Mouse (Mus musculus) limb, embryonic 13.5 days (tissue): ENCODE measurements at regions not wholly inside any gene's neighbourhood (a gene's known extent, or its start where the extent isn't known, plus 50 kb on each side); places are given as distances from the start of the nearest gene placed in this dataset.

Source experiments
- ATAC-seq: fragments of 200-750 bp; cut with Nextera tagmentation; 2 replicates; pipeline ENCODE4 v1.8.0; 2017; ENCODE audit warnings: low read depth, moderate number of reproducible peaks, moderate TSS enrichment; ENCODE audit not compliant: low FRiP score
- H3K27ac ChIP-seq: fragments of 300-500 bp; sonication (generic); 2 replicates; pipeline ENCODE4 v1.5.1; 2015; ENCODE audit warnings: inconsistent platforms, mild to moderate bottlenecking, moderate library complexity
- H3K27me3 ChIP-seq: fragments of 300-500 bp; sonication (generic); 2 replicates; pipeline ENCODE4 v1.6.1; 2015; ENCODE audit warnings: mild to moderate bottlenecking, inconsistent platforms
- H3K36me3 ChIP-seq: fragments of 300-500 bp; sonication (generic); 2 replicates; pipeline ENCODE4 v1.6.1; 2015; ENCODE audit warnings: inconsistent platforms, mild to moderate bottlenecking, moderate library complexity
- H3K4me1 ChIP-seq: fragments of 300-500 bp; sonication (generic); 2 replicates; pipeline ENCODE4 v1.6.1; 2015; ENCODE audit warnings: inconsistent platforms
- H3K4me2 ChIP-seq: fragments of 300-500 bp; sonication (generic); replicated peaks from 2 replicates; pipeline ENCODE4 v1.6.1; 2015; ENCODE audit warnings: inconsistent platforms, mild to moderate bottlenecking, moderate library complexity
- H3K4me3 ChIP-seq: fragments of 300-500 bp; sonication (generic); 2 replicates; pipeline ENCODE4 v1.5.1; 2015; ENCODE audit warnings: moderate library complexity, mild to moderate bottlenecking, inconsistent platforms
- H3K9ac ChIP-seq: fragments of 300-500 bp; sonication (generic); 2 replicates; pipeline ENCODE4 v1.6.1; 2015; ENCODE audit warnings: mild to moderate bottlenecking, inconsistent platforms
- H3K9me3 ChIP-seq: fragments of 300-500 bp; sonication (generic); 2 replicates; pipeline ENCODE4 v1.6.1; 2016; ENCODE audit warnings: inconsistent platforms
- WGBS: fragments of 180-500 bp; shearing (Covaris S2); methylation state at CpG from one replicate; pipeline ENCODE4 v1.1.7; 2015; 5-methylcytosine and 5-hydroxymethylcytosine counted together

- Histone ChIP-seq H3K36me3 (no peaks in the 10 kb centered on the region), H3K9me3 (no peaks in the 10 kb centered on the region), H3K4me3 (no peak overlapping the region), H3K4me1 (peaks cover 5% of the 10 kb centered on the region), H3K27me3 (peaks cover 6% of the 10 kb centered on the region), H3K27ac (no peak overlapping the region), H3K9ac (no peak overlapping the region), H3K4me2 (no peak overlapping the region)
- 25% methylated on average over 18 of the region's 18 CpGs for WGBS
- no peak for ATAC-seq
Measured at GRCm38 (mm10) chr7:69578958-69579810, 787.4 kb downstream of the Nr2f2 start.

DNA sequence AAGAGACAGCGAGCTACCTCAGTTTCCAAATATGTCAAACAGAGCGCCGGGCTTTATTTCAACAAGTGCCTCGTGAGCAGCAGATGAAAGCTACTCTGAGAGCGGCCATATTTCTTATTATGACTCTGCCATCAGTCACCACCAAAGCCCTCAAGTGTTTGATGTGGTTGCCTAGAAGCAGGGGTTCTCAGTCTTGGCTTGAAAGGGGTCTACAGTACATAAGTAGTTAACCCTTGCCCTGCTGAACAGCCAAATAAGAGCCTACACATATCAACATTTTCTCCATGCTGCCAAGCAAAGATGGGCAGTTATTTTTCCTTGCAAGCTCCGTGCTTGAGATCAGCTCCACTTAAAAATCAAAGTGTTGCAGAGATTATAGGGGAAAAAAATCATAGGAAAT, 788.8 kb downstream of the Nr2f2 start:
- no peak overlapping the region for H3K4me2 ChIP-seq
- no peak overlapping the region for H3K4me3 ChIP-seq
- no peak overlapping the region for H3K27ac ChIP-seq
- 53% methylated on average over 6 of the region's 6 CpGs for WGBS
- no peaks in the 10 kb centered on the region for H3K9me3 ChIP-seq
- ATAC-seq, result no peak
- H3K9ac ChIP-seq, result no peak overlapping the region
- H3K36me3 ChIP-seq, result no peaks in the 10 kb centered on the region
- no peaks in the 10 kb centered on the region for H3K4me1 ChIP-seq
- H3K27me3 ChIP-seq, result peaks cover 6% of the 10 kb centered on the region

- H3K4me1 ChIP-seq, result no peaks in the 10 kb centered on the region
- no peak overlapping the region for H3K4me3 ChIP-seq
- H3K4me2 ChIP-seq, result no peak overlapping the region
- 85% methylated on average over 6 of the region's 6 CpGs for WGBS
- H3K27ac ChIP-seq, result no peak overlapping the region
- peaks cover 6% of the 10 kb centered on the region for H3K27me3 ChIP-seq
- no peaks in the 10 kb centered on the region for H3K9me3 ChIP-seq
- H3K9ac ChIP-seq, result no peak overlapping the region
- no peaks in the 10 kb centered on the region for H3K36me3 ChIP-seq
- no peak for ATAC-seq
Measured at GRCm38 (mm10) chr7:69576596-69576995, 789.9 kb downstream of the Nr2f2 start.

GRCm38 (mm10) chr7:69573730-69574129, 792.8 kb downstream of the Nr2f2 start:
- H3K4me2 ChIP-seq, result no peak overlapping the region
- whole genome bisulfite sequencing, result 74% methylated on average over 5 of the region's 5 CpGs
- no peak overlapping the region for H3K9ac ChIP-seq
- H3K4me3 ChIP-seq, result no peak overlapping the region
- no peaks in the 10 kb centered on the region for H3K4me1 ChIP-seq
- no peaks in the 10 kb centered on the region for H3K27me3 ChIP-seq
- H3K27ac ChIP-seq, result no peak overlapping the region
- ATAC-seq, result no peak
- H3K36me3 ChIP-seq, result no peaks in the 10 kb centered on the region
- no peaks in the 10 kb centered on the region for H3K9me3 ChIP-seq

DNA sequence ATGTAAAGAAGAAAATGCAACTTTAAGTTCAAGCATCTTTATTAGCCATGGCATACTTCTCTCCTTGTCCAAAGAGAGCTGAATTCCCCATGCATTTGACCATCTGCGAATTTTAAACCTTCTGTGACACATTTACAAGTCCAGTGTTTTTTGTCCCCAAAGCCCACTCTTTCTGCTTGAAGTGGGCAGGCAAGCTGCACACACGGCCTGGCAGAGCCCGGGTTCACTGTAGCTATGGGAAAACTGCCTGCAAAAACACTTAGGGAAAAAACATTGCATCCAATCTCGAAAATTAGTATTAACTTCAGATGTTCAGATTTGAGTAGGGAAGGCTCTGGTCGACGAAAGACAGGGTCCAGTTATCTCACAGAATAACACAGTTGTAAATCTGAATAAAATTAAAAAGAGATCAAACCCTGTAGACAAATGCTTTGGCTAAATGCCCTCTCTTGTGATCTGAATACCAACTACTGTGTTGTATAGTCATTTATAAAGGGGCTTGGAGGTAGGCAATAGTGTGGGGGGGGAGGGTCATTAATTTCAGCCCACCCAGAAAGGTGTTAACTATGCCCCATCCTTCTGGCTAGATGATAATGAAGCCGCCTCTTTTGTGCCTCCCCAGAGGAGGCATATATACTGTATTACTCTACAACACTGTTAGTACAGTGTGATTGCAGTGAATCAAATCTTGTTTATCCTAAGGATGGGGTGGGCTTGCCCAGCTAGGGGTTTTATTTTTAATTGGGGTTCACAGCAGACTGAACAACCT, 793.7 kb downstream of the Nr2f2 start:
- H3K4me3 ChIP-seq, result no peak overlapping the region
- ATAC-seq, result no peak
- H3K27me3 ChIP-seq, result no peaks in the 10 kb centered on the region
- no peaks in the 10 kb centered on the region for H3K36me3 ChIP-seq
- H3K4me2 ChIP-seq, result no peak overlapping the region
- H3K9ac ChIP-seq, result no peak overlapping the region
- 44% methylated on average over 7 of the region's 7 CpGs for WGBS
- no peaks in the 10 kb centered on the region for H3K4me1 ChIP-seq
- H3K27ac ChIP-seq, result no peak overlapping the region
- no peaks in the 10 kb centered on the region for H3K9me3 ChIP-seq

DNA sequence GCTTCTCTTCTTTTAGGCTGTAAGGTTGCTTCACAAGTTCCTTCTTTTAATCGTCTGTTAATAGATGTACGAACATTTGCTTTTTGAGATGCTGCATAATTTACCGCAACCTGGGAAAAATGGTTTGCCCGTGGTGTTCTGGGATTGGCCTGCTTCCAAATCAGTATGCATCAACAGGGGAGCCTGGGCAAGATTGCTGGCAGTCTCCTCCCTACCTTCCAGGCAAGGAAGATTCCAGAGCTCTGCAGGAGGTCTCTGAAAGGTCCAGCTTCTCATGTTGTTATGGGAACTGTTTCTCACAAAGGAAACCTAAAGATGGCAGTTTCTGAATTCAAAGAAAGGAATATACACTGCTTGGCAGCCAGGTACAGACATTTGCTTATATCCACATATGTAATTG, 799.6 kb downstream of the Nr2f2 start:
- H3K27me3 ChIP-seq, result no peaks in the 10 kb centered on the region
- no peak overlapping the region for H3K27ac ChIP-seq
- no peak overlapping the region for H3K9ac ChIP-seq
- no peaks in the 10 kb centered on the region for H3K9me3 ChIP-seq
- no peaks in the 10 kb centered on the region for H3K36me3 ChIP-seq
- ATAC-seq, result no peak
- H3K4me1 ChIP-seq, result no peaks in the 10 kb centered on the region
- H3K4me2 ChIP-seq, result no peak overlapping the region
- WGBS, result 74% methylated on average over 4 of the region's 4 CpGs
- H3K4me3 ChIP-seq, result no peak overlapping the region

GRCm38 (mm10) chr7:69564432-69564831, 802.1 kb downstream of the Nr2f2 start:
- Histone ChIP-seq H3K4me1 (no peaks in the 10 kb centered on the region), H3K27me3 (no peaks in the 10 kb centered on the region), H3K36me3 (no peaks in the 10 kb centered on the region), H3K4me2 (no peak overlapping the region), H3K4me3 (no peak overlapping the region), H3K9me3 (no peaks in the 10 kb centered on the region), H3K27ac (no peak overlapping the region), H3K9ac (no peak overlapping the region)
- 77% methylated on average over 2 of the region's 2 CpGs for WGBS
- no peak for ATAC-seq

DNA sequence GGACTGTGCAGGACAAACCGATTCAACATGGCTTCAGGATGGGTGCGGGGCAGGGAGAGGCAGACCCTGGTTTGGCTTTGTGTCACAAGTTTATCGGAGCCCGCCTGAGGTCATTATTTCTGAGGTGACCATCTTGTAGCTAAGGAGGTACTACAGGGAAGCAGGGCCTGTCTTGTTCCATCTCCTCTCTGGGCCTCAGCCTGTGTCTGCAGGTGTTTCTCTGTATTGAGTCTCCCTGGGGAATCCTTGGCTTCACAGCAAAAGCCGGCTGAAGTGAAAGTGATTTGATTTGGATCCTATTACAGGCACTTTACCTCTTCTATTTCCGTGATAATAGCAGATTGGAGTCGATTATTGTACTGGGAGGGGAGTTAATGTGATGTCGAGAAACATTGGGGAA, 805.7 kb upstream of the Arrdc4 start:
- no peak overlapping the region for H3K9ac ChIP-seq
- no peak overlapping the region for H3K4me3 ChIP-seq
- ATAC-seq, result no peak
- H3K27ac ChIP-seq, result no peak overlapping the region
- 68% methylated on average over 8 of the region's 8 CpGs for WGBS
- H3K36me3 ChIP-seq, result no peaks in the 10 kb centered on the region
- H3K4me2 ChIP-seq, result no peak overlapping the region
- H3K9me3 ChIP-seq, result no peaks in the 10 kb centered on the region
- no peaks in the 10 kb centered on the region for H3K4me1 ChIP-seq
- H3K27me3 ChIP-seq, result no peaks in the 10 kb centered on the region

GRCm38 (mm10) chr7:69553981-69554380, 804.9 kb upstream of the Arrdc4 start:
- H3K9ac ChIP-seq, result no peak overlapping the region
- no peak overlapping the region for H3K4me2 ChIP-seq
- WGBS, result 82% methylated on average over 6 of the region's 6 CpGs
- no peaks in the 10 kb centered on the region for H3K9me3 ChIP-seq
- no peak overlapping the region for H3K4me3 ChIP-seq
- H3K4me1 ChIP-seq, result no peaks in the 10 kb centered on the region
- no peak overlapping the region for H3K27ac ChIP-seq
- ATAC-seq, result no peak
- H3K27me3 ChIP-seq, result no peaks in the 10 kb centered on the region
- H3K36me3 ChIP-seq, result no peaks in the 10 kb centered on the region

DNA sequence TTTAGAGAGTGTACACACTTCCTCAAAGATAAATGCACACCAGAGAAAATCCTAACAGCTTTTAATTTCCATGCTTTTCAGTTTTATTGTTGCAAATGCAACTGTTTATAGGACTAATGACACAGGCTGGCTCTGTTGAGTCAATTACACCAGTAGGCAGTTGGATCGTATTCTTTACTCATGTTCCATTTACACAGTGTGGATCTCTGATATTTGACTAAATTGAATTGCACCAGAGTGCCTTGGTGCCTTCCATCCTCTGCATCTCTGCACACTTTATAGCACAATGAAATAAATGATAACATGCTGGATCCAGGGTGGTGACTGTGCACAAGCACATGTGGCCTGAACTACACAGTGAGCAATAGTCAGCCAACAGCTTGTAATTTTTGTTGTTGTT, 787.0 kb upstream of the Arrdc4 start:
- Histone ChIP-seq H3K4me2 (no peak overlapping the region), H3K27ac (no peak overlapping the region), H3K27me3 (no peaks in the 10 kb centered on the region), H3K9ac (no peak overlapping the region), H3K9me3 (no peaks in the 10 kb centered on the region), H3K4me1 (no peaks in the 10 kb centered on the region), H3K4me3 (no peak overlapping the region), H3K36me3 (no peaks in the 10 kb centered on the region)
- 65% methylated on average over 1 of the region's 1 CpGs for WGBS
- ATAC-seq, result no peak

GRCm38 (mm10) chr7:69513966-69514365, 764.9 kb upstream of the Arrdc4 start:
- Histone ChIP-seq H3K4me1 (no peaks in the 10 kb centered on the region), H3K9me3 (no peaks in the 10 kb centered on the region), H3K27ac (no peak overlapping the region), H3K4me3 (no peak overlapping the region), H3K27me3 (no peaks in the 10 kb centered on the region), H3K36me3 (no peaks in the 10 kb centered on the region), H3K9ac (no peak overlapping the region), H3K4me2 (no peak overlapping the region)
- no peak for ATAC-seq
- WGBS, result 34% methylated on average over 2 of the region's 2 CpGs

GRCm38 (mm10) chr7:69510389-69510788, 761.3 kb upstream of the Arrdc4 start:
- no peak overlapping the region for H3K27ac ChIP-seq
- no peaks in the 10 kb centered on the region for H3K4me1 ChIP-seq
- WGBS, result 83% methylated on average over 8 of the region's 8 CpGs
- no peaks in the 10 kb centered on the region for H3K27me3 ChIP-seq
- no peak overlapping the region for H3K4me2 ChIP-seq
- H3K4me3 ChIP-seq, result no peak overlapping the region
- no peaks in the 10 kb centered on the region for H3K36me3 ChIP-seq
- H3K9ac ChIP-seq, result no peak overlapping the region
- ATAC-seq, result no peak
- no peaks in the 10 kb centered on the region for H3K9me3 ChIP-seq
